Mouse (Mus musculus) embryonic facial prominence, embryonic 15.5 days (tissue): Measurements from ENCODE around the gene Rsl24d1. TPM values are rescaled to one million over a fixed set of nuclear protein-coding genes. Genes with fewer than 3 reads are reported as not detected.
"Not testable (repeated sequence)": the region's sequence is repeated elsewhere in the genome, so short reads cannot be mapped to it uniquely, and the experiment has no call there.

Experiments
- ATAC-seq: fragments of 200-750 bp; cut with Nextera tagmentation; 2 replicates; pipeline ENCODE4 v1.8.0; 2017; ENCODE audit warnings: low read depth, moderate TSS enrichment; ENCODE audit not compliant: insufficient number of reproducible peaks, low FRiP score, low TSS enrichment
- H3K27ac ChIP-seq: fragments of 300-500 bp; sonication (generic); replicated peaks from 2 replicates; pipeline ENCODE4 v1.5.1; 2015; ENCODE audit warnings: mild to moderate bottlenecking, inconsistent platforms
- H3K27me3 ChIP-seq: fragments of 300-500 bp; sonication (generic); 2 replicates; pipeline ENCODE4 v1.6.1; 2015; ENCODE audit warnings: inconsistent platforms
- H3K36me3 ChIP-seq: fragments of 300-500 bp; sonication (generic); 2 replicates; pipeline ENCODE4 v1.6.1; 2015; ENCODE audit warnings: mild to moderate bottlenecking, inconsistent platforms
- H3K4me1 ChIP-seq: fragments of 300-500 bp; sonication (generic); 2 replicates; pipeline ENCODE4 v1.6.1; 2015; ENCODE audit warnings: inconsistent platforms
- H3K4me2 ChIP-seq: fragments of 300-500 bp; sonication (generic); replicated peaks from 2 replicates; pipeline ENCODE4 v1.6.1; 2015; ENCODE audit warnings: mild to moderate bottlenecking, inconsistent platforms
- H3K4me3 ChIP-seq: fragments of 300-500 bp; sonication (generic); replicated peaks from 2 replicates; pipeline ENCODE4 v1.5.1; 2015; ENCODE audit warnings: mild to moderate bottlenecking, inconsistent platforms
- H3K9ac ChIP-seq: fragments of 300-500 bp; sonication (generic); 2 replicates; pipeline ENCODE4 v1.6.1; 2015; ENCODE audit warnings: inconsistent platforms
- H3K9me3 ChIP-seq: fragments of 300-500 bp; sonication (generic); replicated peaks from 2 replicates; pipeline ENCODE4 v1.6.1; 2016; ENCODE audit warnings: inconsistent platforms
- WGBS: fragments of 180-500 bp; shearing (Covaris S2); methylation state at CpG from one replicate; pipeline ENCODE4 v1.1.7; 2015; 5-methylcytosine and 5-hydroxymethylcytosine counted together
- polyA plus RNA-seq: library from polyadenylated mRNA; unstranded; fragments of >200 nt; fragmentation: Nextera tagmentation; extraction: Ambion mirVana; gene quantifications from 2 replicates; pipeline ENCODE4 v1.2.1, GENCODE M21; 2015

Rsl24d1 gene
- polyA plus RNA-seq, 1 experiment from 2014 or later, result 102 TPM

- peaks cover 31% of the 10 kb centered on the region for H3K27me3 ChIP-seq
- peak within 1 kb of the TSS; percentile 87 for H3K4me2 ChIP-seq
Measured at GRCm38 (mm10) chr9:73102181-73102580, 11.0 kb upstream of the Rsl24d1 start, which contains the start of gene Gm20509. Gene Gm20509, plus strand, starts transcription at chr9:73102470.

DNA sequence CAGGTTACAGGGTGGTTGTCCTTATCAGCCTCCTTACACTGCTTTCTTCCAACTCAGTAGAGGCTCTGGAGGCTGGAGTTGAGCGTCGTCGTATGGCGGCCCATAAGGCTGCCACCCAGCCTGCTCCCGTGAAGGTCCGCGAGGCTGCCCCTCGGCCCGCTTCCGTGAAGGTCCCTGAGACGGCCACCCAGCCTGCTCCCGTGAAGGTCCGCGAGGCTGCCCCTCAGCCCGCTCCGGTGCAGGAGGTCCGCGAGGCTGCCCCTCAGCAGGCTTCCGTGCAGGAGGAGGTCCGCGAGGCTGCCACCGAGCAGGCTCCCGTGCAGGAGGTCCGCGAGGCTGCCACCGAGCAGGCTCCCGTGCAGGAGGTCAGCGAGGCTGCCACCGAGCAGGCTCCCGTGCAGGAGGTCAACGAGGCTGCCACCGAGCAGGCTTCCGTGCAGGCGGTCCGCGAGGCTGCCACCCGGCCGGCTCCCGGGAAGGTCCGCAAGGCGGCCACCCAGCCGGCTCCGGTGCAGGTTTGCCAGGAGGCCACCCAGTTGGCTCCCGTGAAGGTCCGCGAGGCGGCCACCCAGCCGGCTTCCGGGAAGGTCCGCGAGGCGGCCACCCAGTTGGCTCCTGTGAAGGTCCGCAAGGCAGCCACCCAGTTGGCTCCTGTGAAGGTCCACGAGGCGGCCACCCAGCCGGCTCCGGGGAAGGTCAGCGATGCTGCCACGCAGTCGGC, 9.9 kb upstream of the Rsl24d1 start:
- ATAC-seq, result no peak
- Histone ChIP-seq H3K4me2 (peak overlapping the region; percentile 87), H3K9ac (peak overlapping the region; percentile 29; the same call in 1 of the 2 replicates), H3K27ac (no peak overlapping the region), H3K27me3 (peaks cover 31% of the 10 kb centered on the region), H3K9me3 (no peaks in the 10 kb centered on the region), H3K36me3 (no peaks in the 10 kb centered on the region), H3K4me1 (peaks cover 7% of the 10 kb centered on the region; the same call in 1 of the 2 replicates), H3K4me3 (peak overlapping the region; percentile 45)
- WGBS, result 8% methylated on average over 60 of the region's 60 CpGs

More at GRCm38 (mm10) chr9:73102181-73102580, 11.0 kb upstream of the Rsl24d1 start, which contains the start of gene Gm20509:
- peak within 1 kb of the TSS; percentile 45 for H3K4me3 ChIP-seq
- peaks cover 7% of the 10 kb centered on the region; the same call in 1 of the 2 replicates for H3K4me1 ChIP-seq
- H3K27ac ChIP-seq, result no peak within 1 kb of the TSS
- WGBS, result 89% methylated on average over 4 of the region's 4 CpGs
- peak within 1 kb of the TSS; percentile 29; the same call in 1 of the 2 replicates for H3K9ac ChIP-seq
- no peaks in the 10 kb centered on the region for H3K9me3 ChIP-seq
- no peaks in the 10 kb centered on the region for H3K36me3 ChIP-seq
- ATAC-seq, result no peak

- ATAC-seq, result no peak
- peaks cover 31% of the 10 kb centered on the region for H3K27me3 ChIP-seq
Measured at GRCm38 (mm10) chr9:73103880-73104198, 9.4 kb upstream of the Rsl24d1 start.

DNA sequence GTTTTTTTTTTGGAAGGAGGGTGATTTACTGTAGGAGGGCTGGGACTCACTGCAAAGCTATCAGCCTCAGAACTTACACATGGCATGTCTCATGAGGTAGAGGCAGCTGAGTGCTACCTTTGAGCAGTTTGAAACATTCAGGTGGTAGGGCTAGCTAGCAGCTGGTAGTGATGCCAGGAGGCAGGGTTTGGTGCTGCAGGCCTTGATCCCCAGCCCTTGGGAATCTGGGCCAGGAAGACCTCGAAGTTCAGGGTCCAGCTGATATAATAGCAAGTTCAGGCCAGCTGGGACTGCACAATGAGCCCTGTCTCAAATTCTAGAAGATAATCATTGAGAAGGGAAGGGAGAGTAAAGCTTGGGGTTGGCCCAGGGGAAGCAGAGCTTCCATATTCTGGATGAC, 8.1 kb upstream of the Rsl24d1 start:
- peaks cover 31% of the 10 kb centered on the region for H3K27me3 ChIP-seq
- 39% methylated on average over 1 of the region's 1 CpGs for WGBS
- no peaks in the 10 kb centered on the region for H3K9me3 ChIP-seq
- no peak overlapping the region for H3K9ac ChIP-seq
- H3K4me1 ChIP-seq, result peaks cover 7% of the 10 kb centered on the region; the same call in 1 of the 2 replicates
- H3K4me2 ChIP-seq, result no peak overlapping the region
- no peaks in the 10 kb centered on the region for H3K36me3 ChIP-seq
- no peak overlapping the region for H3K27ac ChIP-seq
- no peak overlapping the region for H3K4me3 ChIP-seq
- no peak for ATAC-seq

More at GRCm38 (mm10) chr9:73103880-73104198, 9.4 kb upstream of the Rsl24d1 start:
- Histone ChIP-seq H3K27ac (no peak overlapping the region), H3K36me3 (no peaks in the 10 kb centered on the region), H3K4me1 (peaks cover 7% of the 10 kb centered on the region; the same call in 1 of the 2 replicates), H3K4me3 (peak overlapping the region; percentile 45), H3K9ac (peak overlapping the region; percentile 29; the same call in 1 of the 2 replicates), H3K9me3 (no peaks in the 10 kb centered on the region), H3K4me2 (peak overlapping the region; percentile 87)
- WGBS, result 43% methylated on average over 5 of the region's 5 CpGs

GRCm38 (mm10) chr9:73105771-73106170, 7.5 kb upstream of the Rsl24d1 start:
- Histone ChIP-seq H3K4me1 (peaks cover 7% of the 10 kb centered on the region; the same call in 1 of the 2 replicates), H3K36me3 (no peaks in the 10 kb centered on the region), H3K9ac (no peak overlapping the region), H3K4me2 (no peak overlapping the region), H3K4me3 (no peak overlapping the region), H3K9me3 (no peaks in the 10 kb centered on the region), H3K27me3 (peaks cover 31% of the 10 kb centered on the region), H3K27ac (no peak overlapping the region)
- no peak for ATAC-seq

DNA sequence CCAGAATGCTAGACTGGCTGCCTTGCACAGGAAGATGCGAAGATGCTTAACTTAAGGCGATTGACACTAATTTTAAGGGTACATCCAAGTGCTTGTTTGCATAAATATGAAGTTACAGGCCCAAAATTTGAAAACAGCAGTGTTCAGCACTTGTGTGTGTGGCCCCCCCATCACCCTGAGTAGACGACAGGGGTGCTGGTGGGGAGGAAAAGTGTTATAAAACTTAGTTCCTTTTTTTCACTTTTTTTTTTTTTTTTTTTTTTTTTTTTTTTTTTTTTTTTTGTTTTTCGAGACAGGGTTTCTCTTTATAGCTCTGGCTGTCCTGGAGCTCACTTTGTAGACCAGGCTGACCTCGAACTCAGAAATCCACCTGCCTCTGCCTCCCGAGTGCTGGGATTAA, 3.5 kb downstream of the Rsl24d1 start:
- ATAC-seq, H3K4me1 ChIP-seq, H3K4me2 ChIP-seq, H3K9me3 ChIP-seq, H3K4me3 ChIP-seq, H3K9ac ChIP-seq, H3K27me3 ChIP-seq, H3K27ac ChIP-seq: not testable (repeated sequence)
- H3K36me3 ChIP-seq, result peaks cover 51% of the 10 kb centered on the region
- 83% methylated on average over 6 of the region's 6 CpGs for WGBS

DNA sequence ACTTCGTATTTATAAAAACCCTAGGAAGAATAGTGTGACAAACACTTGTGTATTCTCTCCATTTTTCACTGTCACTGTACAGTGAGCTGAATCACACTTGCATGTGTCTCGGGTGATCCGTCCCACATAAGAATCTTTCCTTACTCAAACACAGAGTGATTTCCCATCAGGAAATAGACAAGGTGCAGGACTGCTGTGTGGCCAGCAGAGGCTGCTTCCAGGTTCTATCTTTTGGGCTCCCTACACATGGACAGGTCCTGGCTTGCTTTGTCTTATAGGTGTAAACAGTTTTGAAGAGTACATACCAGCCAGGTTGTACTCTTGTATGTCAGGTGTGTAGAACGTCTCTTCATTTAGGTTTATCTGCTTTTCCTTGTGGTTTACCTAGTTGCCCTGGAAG, 4.8 kb downstream of the Rsl24d1 start:
- peaks cover 8% of the 10 kb centered on the region for H3K4me1 ChIP-seq
- H3K27me3 ChIP-seq, result no peaks in the 10 kb centered on the region
- WGBS, result 78% methylated on average over 4 of the region's 4 CpGs
- H3K4me3 ChIP-seq, result no peak overlapping the region
- ATAC-seq, result no peak
- no peak overlapping the region for H3K4me2 ChIP-seq
- H3K27ac ChIP-seq, result no peak overlapping the region
- H3K36me3 ChIP-seq, result peaks cover 56% of the 10 kb centered on the region
- no peaks in the 10 kb centered on the region for H3K9me3 ChIP-seq
- no peak overlapping the region for H3K9ac ChIP-seq

GRCm38 (mm10) chr9:73121735-73122134, 8.5 kb downstream of the Rsl24d1 start:
- ATAC-seq, result no peak
- Histone ChIP-seq H3K9ac (no peak overlapping the region), H3K27me3 (no peaks in the 10 kb centered on the region), H3K27ac (no peak overlapping the region), H3K9me3 (no peaks in the 10 kb centered on the region), H3K4me1 (no peaks in the 10 kb centered on the region), H3K4me3 (no peak overlapping the region), H3K36me3 (peaks cover 75% of the 10 kb centered on the region), H3K4me2 (no peak overlapping the region)
- 71% methylated on average over 8 of the region's 8 CpGs for WGBS

GRCm38 (mm10) chr9:73125043-73125570, 11.9 kb downstream of the Rsl24d1 start:
- Histone ChIP-seq H3K4me1 (no peaks in the 10 kb centered on the region), H3K27ac (no peak overlapping the region), H3K4me3 (no peak overlapping the region), H3K9me3 (no peaks in the 10 kb centered on the region), H3K36me3 (peaks cover 87% of the 10 kb centered on the region), H3K27me3 (no peaks in the 10 kb centered on the region), H3K4me2 (no peak overlapping the region), H3K9ac (no peak overlapping the region)
- 87% methylated on average over 8 of the region's 8 CpGs for WGBS
- ATAC-seq, result no peak

GRCm38 (mm10) chr9:73127457-73127856, 14.2 kb downstream of the Rsl24d1 start:
- Histone ChIP-seq H3K4me3 (no peak overlapping the region), H3K9ac (no peak overlapping the region), H3K27me3 (no peaks in the 10 kb centered on the region), H3K4me2 (no peak overlapping the region), H3K4me1 (no peaks in the 10 kb centered on the region), H3K36me3 (peaks cover 67% of the 10 kb centered on the region), H3K27ac (no peak overlapping the region), H3K9me3 (no peaks in the 10 kb centered on the region)
- no peak for ATAC-seq
- WGBS, result 42% methylated on average over 2 of the region's 2 CpGs

- Histone ChIP-seq H3K4me2 (no peak overlapping the region), H3K36me3 (peaks cover 50% of the 10 kb centered on the region), H3K27me3 (no peaks in the 10 kb centered on the region), H3K9me3 (no peaks in the 10 kb centered on the region), H3K4me3 (no peak overlapping the region), H3K4me1 (no peaks in the 10 kb centered on the region), H3K27ac (no peak overlapping the region), H3K9ac (no peak overlapping the region)
- 77% methylated on average over 8 of the region's 8 CpGs for WGBS
- no peak for ATAC-seq
Measured at GRCm38 (mm10) chr9:73129875-73130274, 16.6 kb downstream of the Rsl24d1 start.
